Mouse (Mus musculus) stomach, embryonic 16.5 days (tissue): Measurements from ENCODE around the gene Cd34. TPM values are rescaled to one million over a fixed set of nuclear protein-coding genes. Genes with fewer than 3 reads are reported as not detected.

ENCODE experiments used
- polyA plus RNA-seq: library from polyadenylated mRNA; unstranded; fragments of >200 nt; fragmentation: Nextera tagmentation; extraction: Ambion mirVana; gene quantifications from 2 replicates; pipeline ENCODE4 v1.2.1, GENCODE M21; 2015

The Cd34 gene
- polyA plus RNA-seq, 1 experiment from 2014 or later: 105 TPM

Other genes with a start within 250 kb of the Cd34 start
- gene Cd46, start 153.4 kb downstream of the Cd34 start, polyA plus RNA-seq: 0.62 and 0.65 TPM in 2 replicates
- gene Cr1l, start 192.8 kb downstream of the Cd34 start, polyA plus RNA-seq: 78.3 and 82.3 TPM in 2 replicates
- gene Cr2, start 237.9 kb downstream of the Cd34 start, polyA plus RNA-seq: 0.25 and 0.44 TPM in 2 replicates